Comparison of ENCODE assay signal across 28 mouse cellular contexts in the genomic region with DNA sequence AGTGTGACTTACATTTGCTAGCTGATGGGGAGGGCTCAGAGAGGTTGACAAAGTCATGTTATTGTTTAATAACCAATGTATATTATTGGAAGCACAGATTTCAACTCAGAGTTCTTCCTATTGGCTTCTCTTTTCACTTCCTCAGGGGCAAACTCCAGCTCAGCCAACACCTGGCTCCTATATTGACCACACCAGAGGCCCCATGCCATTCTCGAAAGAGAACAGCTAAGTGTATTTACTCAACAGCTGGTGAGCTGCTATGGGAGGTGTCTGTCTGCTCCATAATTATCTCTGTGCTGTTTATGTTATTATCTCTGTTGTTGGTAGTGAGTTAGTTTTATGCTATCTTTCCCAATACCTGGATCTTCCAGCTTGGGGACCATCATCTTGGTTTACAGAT.
"Had no signal": no experiment of that assay in that cellular context is flagged by ENCODE, and none has a peak within 500 bp of the region (broad histone marks: within the 10 kb centered on the region; RNA-seq: fewer than 3 reads in every experiment).

No protein-coding gene starts in this region.

- H3K27me3 ChIP-seq: heart, embryonic 12.5 days; heart, embryonic 13.5 days; heart, embryonic 15.5 days; hindbrain, embryonic 12.5 days; hindbrain, embryonic 13.5 days; hindbrain, embryonic 15.5 days; kidney, embryonic 15.5 days had no signal

- H3K9me3 ChIP-seq: heart, embryonic 10.5 days; heart, embryonic 12.5 days; heart, embryonic 13.5 days; heart, embryonic 15.5 days; hindbrain, embryonic 10.5 days; hindbrain, embryonic 12.5 days; hindbrain, embryonic 13.5 days; hindbrain, embryonic 15.5 days; kidney, embryonic 15.5 days had no signal

- H3K4me3 ChIP-seq: heart, embryonic 10.5 days; heart, embryonic 12.5 days; heart, embryonic 13.5 days; heart, embryonic 15.5 days; hindbrain, embryonic 10.5 days; hindbrain, embryonic 12.5 days; hindbrain, embryonic 13.5 days; hindbrain, embryonic 15.5 days; kidney, embryonic 15.5 days; layer of hippocampus, adult 2 months; left cerebral cortex, adult 2 months had no signal

- H3K4me2 ChIP-seq: heart, embryonic 11.5 days; heart, embryonic 12.5 days; heart, embryonic 13.5 days; heart, embryonic 15.5 days; hindbrain, embryonic 12.5 days; hindbrain, embryonic 13.5 days; hindbrain, embryonic 14.5 days; hindbrain, embryonic 15.5 days; kidney, embryonic 15.5 days had no signal

- ATAC-seq: hindbrain, embryonic 16.5 days; hindbrain, postnatal 0 days; inflammation-experienced regulatory T-cells, adult 6 months had no signal

- H3K4me1 ChIP-seq: heart, embryonic 10.5 days; heart, embryonic 12.5 days; heart, embryonic 13.5 days; heart, embryonic 15.5 days; hindbrain, embryonic 10.5 days; hindbrain, embryonic 12.5 days; hindbrain, embryonic 13.5 days; hindbrain, embryonic 15.5 days; kidney, embryonic 15.5 days had no signal

- H3K9ac ChIP-seq: heart, embryonic 12.5 days; heart, embryonic 13.5 days; heart, embryonic 15.5 days; hindbrain, embryonic 12.5 days; hindbrain, embryonic 13.5 days; hindbrain, embryonic 14.5 days; hindbrain, embryonic 15.5 days; kidney, embryonic 15.5 days had no signal

- H3K27ac ChIP-seq: heart, embryonic 10.5 days; heart, embryonic 13.5 days; heart, embryonic 15.5 days; hindbrain, embryonic 10.5 days; hindbrain, embryonic 12.5 days; hindbrain, embryonic 13.5 days; hindbrain, embryonic 14.5 days; hindbrain, embryonic 15.5 days; hindbrain, postnatal 0 days; kidney, embryonic 15.5 days; kidney, postnatal 0 days; layer of hippocampus, adult 2 months; left cerebral cortex, adult 2 months had no signal

- DNase-seq: heart, postnatal 10 days; heart, postnatal 14 days; heart, postnatal 36 days; kidney, adult 11 months; kidney, adult 18-20 months; kidney, adult 2 months; kidney, adult 8-10 months; kidney, adult 9 months; kidney, postnatal 25 days; layer of hippocampus, adult 9-11 months; layer of hippocampus, postnatal 36 days had no signal

- H3K36me3 ChIP-seq: heart, embryonic 10.5 days; heart, embryonic 12.5 days; heart, embryonic 13.5 days; heart, embryonic 15.5 days; hindbrain, embryonic 10.5 days; hindbrain, embryonic 12.5 days; hindbrain, embryonic 13.5 days; hindbrain, embryonic 15.5 days; kidney, embryonic 15.5 days had no signal
